ENCODE assay signal across 10 mouse cellular contexts in the genomic region with DNA sequence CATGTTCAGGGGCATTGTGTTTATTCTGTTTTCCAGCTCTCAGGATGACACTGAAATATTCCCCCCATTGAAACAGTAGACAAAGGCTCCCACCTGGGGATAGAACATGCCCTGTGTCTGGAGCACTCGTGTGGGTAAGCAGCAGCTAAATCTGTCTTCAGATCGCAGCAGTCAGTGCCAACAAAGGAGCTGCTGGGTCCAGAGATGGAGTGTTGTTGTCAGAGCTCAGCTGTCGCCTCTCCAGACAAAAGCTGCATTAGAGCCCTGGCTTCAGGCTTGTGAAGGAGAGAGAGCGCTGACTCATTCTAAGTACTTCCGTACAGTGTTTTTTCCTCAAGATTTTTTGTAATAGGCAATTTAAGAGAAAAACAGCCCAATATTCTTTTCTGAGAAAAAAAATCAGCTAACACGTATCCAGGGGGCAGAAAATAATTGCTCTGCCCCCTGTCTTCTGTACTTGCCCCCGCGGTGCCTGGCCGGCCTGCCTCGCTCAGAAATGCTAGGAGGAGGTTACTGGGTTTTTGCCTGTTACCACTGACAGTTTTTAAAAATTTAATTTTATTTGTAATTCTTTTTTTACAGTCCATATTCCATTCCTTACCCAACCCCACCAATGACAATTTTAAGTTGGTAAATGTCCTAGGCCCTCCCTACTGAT. TPM values are rescaled to one million over a fixed set of nuclear protein-coding genes. Genes with fewer than 3 reads are reported as not detected.
A peak's percentile ranks its signal among the peaks of the same experiment; 100 is the strongest.
DNase-seq lines count a peak whose midpoint lies in the region; ATAC-seq and TF ChIP-seq lines count a peak whose summit lies in the region.
"Had no signal": no experiment of that assay in that cellular context is flagged by ENCODE, and none has a peak within 500 bp of the region (broad histone marks: within the 10 kb centered on the region; RNA-seq: fewer than 3 reads in every experiment).

No protein-coding gene starts in this region.

- intact Hi-C loops in gastrocnemius, adult 2 months (cut with DNase I) = no loop called here

- WGBS in forebrain, embryonic 11.5 days = 48% methylated on average over 10 of the region's 10 CpGs

- H3K9me3 ChIP-seq in forebrain, embryonic 11.5 days (ENCODE audit: control insufficient read depth, low read length) = no peaks in the 10 kb centered on the region
- H3K9me3 ChIP-seq: limb, embryonic 12.5 days; stomach, embryonic 15.5 days had no signal

- H3K9ac ChIP-seq in forebrain, embryonic 11.5 days (ENCODE audit: low read length) = no peak overlapping the region
- H3K9ac ChIP-seq: limb, embryonic 12.5 days; stomach, embryonic 15.5 days had no signal

- no peak for TF ChIP-seq CTCF in gastrocnemius, adult 2 months (IDR thresholded peaks at IDR 0.05)

- H3K4me1 ChIP-seq in forebrain, embryonic 11.5 days (replicated peaks; ENCODE audit: control insufficient read depth, insufficient read depth, low read length) = no peaks in the 10 kb centered on the region
- H3K4me1 ChIP-seq: stomach, embryonic 15.5 days had no signal

- no peak for TF ChIP-seq POLR2A in myocyte (IDR thresholded peaks at IDR 0.05; ENCODE audit: insufficient read length, low read depth)

- H3K36me3 ChIP-seq in forebrain, embryonic 11.5 days (ENCODE audit: control insufficient read depth, insufficient read depth, low read length) = no peaks in the 10 kb centered on the region
- H3K36me3 ChIP-seq in myocyte (ENCODE audit: control insufficient read depth, insufficient read depth) = no peaks in the 10 kb centered on the region
- H3K36me3 ChIP-seq: limb, embryonic 12.5 days; stomach, embryonic 15.5 days had no signal

- no peak overlapping the region for H3K4me3 ChIP-seq in gastrocnemius, adult 2 months
- no peak overlapping the region for H3K4me3 ChIP-seq in forebrain, embryonic 11.5 days (ENCODE audit: low read depth, low read length)
- H3K4me3 ChIP-seq in myocyte = no peak overlapping the region
- H3K4me3 ChIP-seq: limb, embryonic 12.5 days; stomach, embryonic 15.5 days had no signal

- peak; percentile 32 for DNase-seq in gastrocnemius, adult 2 months
- DNase-seq in gastrocnemius, postnatal 10 days = no peak
- peak; percentile 58 for DNase-seq in forebrain, embryonic 11.5 days (ENCODE audit: low spot score)
- DNase-seq in left cerebral cortex, adult 18-20 months (ENCODE audit: low spot score in 2 of 2) = peak; percentile 25 to 48
- no peak for DNase-seq in ovary, postnatal 14 days (ENCODE audit: low spot score)
- no peak for DNase-seq in T-cell, adult 2 months (ENCODE audit: low spot score)

- no peak overlapping the region for H3K27ac ChIP-seq in gastrocnemius, adult 2 months
- peak overlapping the region; percentile 31; the same call in 1 of the 2 replicates for H3K27ac ChIP-seq in forebrain, embryonic 11.5 days (ENCODE audit: low read depth, low read length)
- H3K27ac ChIP-seq: limb, embryonic 12.5 days; stomach, embryonic 15.5 days had no signal

- no peak overlapping the region for H3K4me2 ChIP-seq in forebrain, embryonic 11.5 days (ENCODE audit: low read depth, low read length, severe bottlenecking)
- H3K4me2 ChIP-seq in myocyte (ENCODE audit: low read depth) = no peak overlapping the region
- H3K4me2 ChIP-seq: limb, embryonic 12.5 days; stomach, embryonic 15.5 days had no signal

- no peaks in the 10 kb centered on the region for H3K27me3 ChIP-seq in forebrain, embryonic 11.5 days (ENCODE audit: control insufficient read depth, insufficient read depth, low read length)
- H3K27me3 ChIP-seq in myocyte (ENCODE audit: control insufficient read depth, insufficient read depth, insufficient read length) = no peaks in the 10 kb centered on the region
- H3K27me3 ChIP-seq: limb, embryonic 12.5 days; stomach, embryonic 15.5 days had no signal

- no peak overlapping the region for H3ac ChIP-seq in myocyte (ENCODE audit: control insufficient read depth, insufficient read length)

- peak; percentile 79 for ATAC-seq in forebrain, embryonic 11.5 days (replicated peaks; ENCODE audit: low FRiP score)
- no peak for ATAC-seq in erythroid progenitor cell, adult 5-6 weeks (replicated peaks; ENCODE audit: low FRiP score, poor library complexity, severe bottlenecking)

- no peaks in the 10 kb centered on the region for H3K79me2 ChIP-seq in myocyte (ENCODE audit: control insufficient read depth, insufficient read depth)

TF ChIP-seq in myocyte, 11 proteins besides CTCF, POLR2A, EP300 and RAD21:
- TF ChIP-seq USF1 (IDR thresholded peaks at IDR 0.05; ENCODE audit: low read depth) (no peak), POLR2AphosphoS2 (IDR thresholded peaks at IDR 0.05; ENCODE audit: insufficient read length, low read depth) (no peak), TCF12 (IDR thresholded peaks at IDR 0.05; ENCODE audit: insufficient read depth, poor library complexity, severe bottlenecking) (no peak), MYOD1 (IDR thresholded peaks at IDR 0.05; ENCODE audit: control insufficient read depth in 1 of 3, insufficient read length in 2 of 3, low read depth in 2 of 3) (peak in 2 of 3 experiments; percentile 65 to 74), MYOG (IDR thresholded peaks at IDR 0.05; ENCODE audit: control insufficient read depth in 1 of 3, insufficient read depth in 1 of 3, insufficient read length in 2 of 3, low read depth in 2 of 3) (peak in 2 of 3 experiments; percentile 74 to 86)

RNA-seq across cellular contexts. Expression of gene Gm11096, which starts 21.6 kb away (rescaled TPM):
- total RNA-seq in gastrocnemius, adult 2 months (2021) = not detected
- total RNA-seq in gastrocnemius, postnatal 10 days (2021) = not detected
- polyA plus RNA-seq in forebrain, embryonic 11.5 days (2014; fragmentation: Nextera tagmentation; extraction: Ambion mirVana) = not detected in 2 replicates
- not detected for total RNA-seq in left cerebral cortex, adult 18-20 months (2021)
- polyA plus RNA-seq in myocyte (2012; fragmentation: generic; extraction: Trizol) = not detected
- total RNA-seq in erythroid progenitor cell, adult 5-6 weeks (2015; ENCODE audit: low replicate concordance) = not detected in 2 replicates
- total RNA-seq in erythroid progenitor cell, adult 5-6 weeks (2017; ENCODE audit: low replicate concordance) = not detected in 2 replicates
- polyA plus RNA-seq: limb, embryonic 12.5 days; stomach, embryonic 15.5 days had no signal

Comparison
In these comparisons a context has a peak if more than half of its experiments do, and no peak if none do; other contexts are left out.
1. DNase-seq: peak in gastrocnemius, adult 2 months (single experiment), forebrain, embryonic 11.5 days (single experiment) and left cerebral cortex, adult 18-20 months (2 of 2); none in gastrocnemius, postnatal 10 days (single experiment), ovary, postnatal 14 days (single experiment) and T-cell, adult 2 months (single experiment).